Mouse (Mus musculus) liver, postnatal 0 days (tissue): ENCODE results near the gene Sdhb. TPM values are rescaled to one million over a fixed set of nuclear protein-coding genes. Genes with fewer than 3 reads are reported as not detected.

Experiments
- ATAC-seq: fragments of 200-750 bp; cut with Nextera tagmentation; 2 replicates; pipeline ENCODE4 v1.8.0; 2017; ENCODE audit warnings: mild to moderate bottlenecking, moderate library complexity
- DNase-seq: peaks from one replicate; pipeline ENCODE4 v3.0.0-alpha.2; 2016
- H3K27ac ChIP-seq: fragments of 300-500 bp; sonication (generic); 2 replicates; pipeline ENCODE4 v1.5.1; 2014; ENCODE audit warnings: antibody characterized with exemption, moderate library complexity, mild to moderate bottlenecking, low read depth
- H3K27me3 ChIP-seq: fragments of 300-500 bp; sonication (generic); 2 replicates; pipeline ENCODE4 v1.6.1; 2014; ENCODE audit warnings: low read length, control low read depth, mixed read lengths; ENCODE audit not compliant: insufficient read depth
- H3K36me3 ChIP-seq: fragments of 300-500 bp; sonication (generic); replicated peaks from 2 replicates; pipeline ENCODE4 v1.6.1; 2014; ENCODE audit warnings: mild to moderate bottlenecking, control low read depth, low read length, moderate library complexity, mixed read lengths; ENCODE audit not compliant: insufficient read depth
- H3K4me1 ChIP-seq: fragments of 300-500 bp; sonication (generic); 2 replicates; pipeline ENCODE4 v1.6.1; 2014; ENCODE audit warnings: antibody characterized with exemption, mild to moderate bottlenecking, control low read depth; ENCODE audit not compliant: insufficient read depth
- H3K4me2 ChIP-seq: fragments of 300-500 bp; sonication (generic); 2 replicates; pipeline ENCODE4 v1.6.1; 2014; ENCODE audit warnings: low read depth, mild to moderate bottlenecking, low read length, moderate library complexity, mixed read lengths
- H3K4me3 ChIP-seq: fragments of 300-500 bp; sonication (generic); 2 replicates; pipeline ENCODE4 v1.5.1; 2014; ENCODE audit warnings: low read depth, low read length
- H3K9ac ChIP-seq: fragments of 300-500 bp; sonication (generic); replicated peaks from 2 replicates; pipeline ENCODE4 v1.6.1; 2014; ENCODE audit warnings: mild to moderate bottlenecking, moderate library complexity
- H3K9me3 ChIP-seq: fragments of 300-500 bp; sonication (generic); 2 replicates; pipeline ENCODE4 v1.6.1; 2016; ENCODE audit warnings: mild to moderate bottlenecking, control low read depth, low read length, mixed read lengths
- CTCF ChIP-seq: sonication (generic); IDR thresholded peaks from 2 replicates; pipeline ENCODE4 v1.5.1; 2016; ENCODE audit warnings: antibody characterized with exemption, low read depth
- EP300 ChIP-seq: IDR thresholded peaks from 2 replicates; pipeline ENCODE4 v1.6.1; 2016; ENCODE audit warnings: antibody characterized with exemption, low read depth, mild to moderate bottlenecking
- WGBS: fragments of 180-500 bp; shearing (Covaris S2); extraction: QIAGEN DNeasy Blood & Tissue Kit; methylation state at CpG from one replicate; pipeline ENCODE4 v1.1.7; 2014; ENCODE audit not compliant: insufficient replicate concordance; 5-methylcytosine and 5-hydroxymethylcytosine counted together
- polyA plus RNA-seq: library from polyadenylated mRNA; unstranded; fragments of >200 nt; fragmentation: Nextera tagmentation; extraction: Ambion mirVana; gene quantifications from 2 replicates; pipeline ENCODE4 v1.2.1, GENCODE M21; 2015

The Sdhb gene
- polyA plus RNA-seq, 1 experiment from 2014 or later = 312 TPM

- Histone ChIP-seq H3K9me3 (no peaks in the 10 kb centered on the region), H3K4me3 (no peak overlapping the region), H3K4me2 (no peak overlapping the region), H3K4me1 (peaks cover 16% of the 10 kb centered on the region), H3K27ac (no peak overlapping the region), H3K36me3 (peaks cover 52% of the 10 kb centered on the region), H3K27me3 (no peaks in the 10 kb centered on the region), H3K9ac (no peak overlapping the region)
- no peak for TF ChIP-seq CTCF
- TF ChIP-seq EP300 = no peak
- no peak for DNase-seq
- no peak for ATAC-seq
- 57% methylated on average over 14 of the region's 14 CpGs for WGBS
Measured at GRCm38 (mm10) chr4:140977886-140978692, 17.1 kb downstream of the Sdhb start.

- H3K27me3 ChIP-seq = no peaks in the 10 kb centered on the region
- peaks cover 23% of the 10 kb centered on the region for H3K36me3 ChIP-seq
- DNase-seq = peak; percentile 40
- TF ChIP-seq EP300 (no peak), CTCF (peak; percentile 54)
- no peak for ATAC-seq
- no peaks in the 10 kb centered on the region for H3K9me3 ChIP-seq
- no peak overlapping the region for H3K9ac ChIP-seq
- H3K4me2 ChIP-seq = no peak overlapping the region
- H3K4me1 ChIP-seq = peaks cover 26% of the 10 kb centered on the region
- no peak overlapping the region for H3K4me3 ChIP-seq
- no peak overlapping the region for H3K27ac ChIP-seq
- WGBS = 98% methylated on average over 2 of the region's 2 CpGs
Measured at GRCm38 (mm10) chr4:140981605-140982004, 20.6 kb downstream of the Sdhb start.

- Histone ChIP-seq H3K27ac (peak overlapping the region; percentile 88), H3K4me3 (no peak overlapping the region), H3K4me1 (peaks cover 31% of the 10 kb centered on the region), H3K27me3 (no peaks in the 10 kb centered on the region), H3K36me3 (peaks cover 17% of the 10 kb centered on the region), H3K4me2 (no peak overlapping the region), H3K9ac (no peak overlapping the region; the same call in 1 of the 2 replicates), H3K9me3 (no peaks in the 10 kb centered on the region)
- no peak for ATAC-seq
- WGBS = 51% methylated on average over 4 of the region's 4 CpGs
- no peak for DNase-seq
- TF ChIP-seq EP300 (no peak), CTCF (no peak)
Measured at GRCm38 (mm10) chr4:140982808-140983207, 21.8 kb downstream of the Sdhb start.

- 4% methylated on average over 9 of the region's 9 CpGs for WGBS
- peaks cover 31% of the 10 kb centered on the region for H3K4me1 ChIP-seq
- peak overlapping the region; percentile 88 for H3K27ac ChIP-seq
- peak; percentile 70 for ATAC-seq
- H3K4me3 ChIP-seq = no peak overlapping the region
- no peaks in the 10 kb centered on the region for H3K27me3 ChIP-seq
- no peaks in the 10 kb centered on the region for H3K9me3 ChIP-seq
- TF ChIP-seq EP300 (peak; percentile 46), CTCF (no peak)
- H3K9ac ChIP-seq = no peak overlapping the region
- peak; percentile 78 for DNase-seq
- peak overlapping the region; percentile 30; the same call in 1 of the 2 replicates for H3K4me2 ChIP-seq
- H3K36me3 ChIP-seq = peaks cover 14% of the 10 kb centered on the region; the same call in 1 of the 2 replicates
Measured at GRCm38 (mm10) chr4:140983442-140983841, 22.4 kb downstream of the Sdhb start.

GRCm38 (mm10) chr4:140984544-140984943 is 23.5 kb downstream of the Sdhb start:
- Histone ChIP-seq H3K9ac (no peak overlapping the region), H3K27ac (peak overlapping the region; percentile 88; the same call in 1 of the 2 replicates), H3K27me3 (no peaks in the 10 kb centered on the region), H3K4me2 (no peak overlapping the region), H3K9me3 (no peaks in the 10 kb centered on the region), H3K4me1 (peaks cover 38% of the 10 kb centered on the region), H3K36me3 (peaks cover 3% of the 10 kb centered on the region; the same call in 1 of the 2 replicates), H3K4me3 (no peak overlapping the region)
- ATAC-seq = no peak
- no peak for DNase-seq
- WGBS = 78% methylated on average over 6 of the region's 6 CpGs
- no peak for TF ChIP-seq EP300
- no peak for TF ChIP-seq CTCF

- TF ChIP-seq EP300 (no peak), CTCF (peak; percentile 26; the same call in 1 of the 2 replicates)
- Histone ChIP-seq H3K9me3 (no peaks in the 10 kb centered on the region), H3K4me1 (peaks cover 38% of the 10 kb centered on the region), H3K27me3 (no peaks in the 10 kb centered on the region), H3K9ac (peak overlapping the region; percentile 80; the same call in 1 of the 2 replicates), H3K4me3 (peak overlapping the region; percentile 81), H3K4me2 (peak overlapping the region; percentile 96), H3K36me3 (no peaks in the 10 kb centered on the region), H3K27ac (no peak overlapping the region)
- DNase-seq = peak; percentile 29
- 30% methylated on average over 15 of the region's 15 CpGs for WGBS
- no peak; the same call in 1 of the 2 replicates for ATAC-seq
Measured at GRCm38 (mm10) chr4:140986024-140986710, 25.2 kb downstream of the Sdhb start.
